Mouse (Mus musculus) heart, embryonic 14.5 days (tissue): ENCODE results near the gene CT030661.1. TPM values are rescaled to one million over a fixed set of nuclear protein-coding genes. Genes with fewer than 3 reads are reported as not detected.
"Not testable (repeated sequence)": the region's sequence is repeated elsewhere in the genome, so short reads cannot be mapped to it uniquely, and the experiment has no call there.

Source experiments
- ATAC-seq: fragments of 200-750 bp; cut with Nextera tagmentation; 2 replicates; pipeline ENCODE4 v1.8.0; 2017; ENCODE audit warnings: low read depth, moderate TSS enrichment; ENCODE audit not compliant: insufficient number of reproducible peaks, insufficient read depth, low FRiP score
- H3K27ac ChIP-seq, 2 experiments: fragments of 200-500 bp in 1 of 2; fragments of 300-500 bp in 1 of 2; sonication (generic) in 1 of 2; replicated peaks in 1 of 2; 2 replicates each; pipeline ENCODE4 v1.5.1; 2012 to 2014; ENCODE audit warnings: low read depth in 2 of 2, low read length in 2 of 2, control low read depth in 1 of 2, mild to moderate bottlenecking in 1 of 2, mixed read lengths in 1 of 2; ENCODE audit not compliant: control insufficient read depth in 1 of 2, insufficient read depth in 1 of 2
- H3K27me3 ChIP-seq: fragments of 300-500 bp; sonication (generic); 2 replicates; pipeline ENCODE4 v1.6.1; 2014; ENCODE audit warnings: mild to moderate bottlenecking, low read length, control low read depth; ENCODE audit not compliant: control insufficient read depth, insufficient read depth
- H3K36me3 ChIP-seq: fragments of 300-500 bp; sonication (generic); 2 replicates; pipeline ENCODE4 v1.6.1; 2014; ENCODE audit warnings: mild to moderate bottlenecking, control low read depth, low read length, mixed read lengths; ENCODE audit not compliant: control insufficient read depth, insufficient read depth
- H3K4me1 ChIP-seq, 2 experiments: fragments of 200-500 bp in 1 of 2; fragments of 300-500 bp in 1 of 2; sonication (generic) in 1 of 2; 2 replicates each; pipeline ENCODE4 v1.6.1; 2012 to 2014; ENCODE audit warnings: low read length in 2 of 2, control low read depth in 1 of 2, mixed read lengths in 1 of 2; ENCODE audit not compliant: control insufficient read depth in 2 of 2, insufficient read depth in 2 of 2
- H3K4me2 ChIP-seq: fragments of 300-500 bp; sonication (generic); 2 replicates; pipeline ENCODE4 v1.6.1; 2014; ENCODE audit warnings: mild to moderate bottlenecking, low read length
- H3K4me3 ChIP-seq, 2 experiments: fragments of 200-500 bp in 1 of 2; fragments of 300-500 bp in 1 of 2; sonication (generic) in 1 of 2; 2 replicates each; pipeline ENCODE4 v1.5.1; 2012 to 2014; ENCODE audit warnings: low read length in 2 of 2, mild to moderate bottlenecking in 2 of 2, control low read depth in 1 of 2, low read depth in 1 of 2, moderate library complexity in 1 of 2; ENCODE audit not compliant: control insufficient read depth in 1 of 2, insufficient read depth in 1 of 2
- H3K9ac ChIP-seq: fragments of 300-500 bp; sonication (generic); 2 replicates; pipeline ENCODE4 v1.6.1; 2014; ENCODE audit warnings: mild to moderate bottlenecking, low read length
- H3K9me3 ChIP-seq: fragments of 300-500 bp; sonication (generic); 2 replicates; pipeline ENCODE4 v1.6.1; 2016; ENCODE audit warnings: low read length, control low read depth; ENCODE audit not compliant: control insufficient read depth
- WGBS: fragments of 180-500 bp; shearing (Covaris S2); extraction: QIAGEN DNeasy Blood & Tissue Kit; methylation state at CpG from one replicate; pipeline ENCODE4 v1.1.7; 2014; 5-methylcytosine and 5-hydroxymethylcytosine counted together
- polyA plus RNA-seq: library from polyadenylated mRNA; unstranded; fragments of >200 nt; fragmentation: Nextera tagmentation; extraction: Ambion mirVana; gene quantifications from 2 replicates; pipeline ENCODE4 v1.2.1, GENCODE M21; 2014

The CT030661.1 gene
- 8.0 and 8.6 TPM in 2 replicates for polyA plus RNA-seq

- H3K4me2 ChIP-seq, result peak within 1 kb of the TSS; percentile 59
- not testable (repeated sequence) for H3K4me1 ChIP-seq, H3K27me3 ChIP-seq, H3K36me3 ChIP-seq, H3K9me3 ChIP-seq
- H3K9ac ChIP-seq, result peak within 1 kb of the TSS; percentile 77
- H3K27ac ChIP-seq, result peak within 1 kb of the TSS; percentile 72 to 76; a peak in 3 of 4 replicates
- 0% methylated on average over 20 of the region's 20 CpGs for WGBS
- H3K4me3 ChIP-seq, result peak within 1 kb of the TSS; percentile 64 to 84
- peak; percentile 96 for ATAC-seq
Observed at GRCm38 (mm10) chr17:22314730-22315226, at the start of gene CT030661.1. TSS of gene CT030661.1 (minus strand) at chr17:22314837.

GRCm38 (mm10) chr17:22363895-22364294 lies 49.3 kb upstream of the CT030661.1 start:
- 95% methylated on average over 3 of the region's 3 CpGs for WGBS
- H3K27ac ChIP-seq, result no peak overlapping the region
- H3K27me3 ChIP-seq, result no peaks in the 10 kb centered on the region
- no peak overlapping the region for H3K4me3 ChIP-seq
- H3K9me3 ChIP-seq, result 0 out of 2 replicates have a peak, but pooled peaks cover 5% of the 10 kb centered on the region
- peaks cover 0 to 9% of the 10 kb centered on the region in 2 experiments; a peak in 2 of 4 replicates for H3K4me1 ChIP-seq
- no peaks in the 10 kb centered on the region for H3K36me3 ChIP-seq
- no peak overlapping the region for H3K4me2 ChIP-seq
- H3K9ac ChIP-seq, result no peak overlapping the region
- no peak for ATAC-seq

GRCm38 (mm10) chr17:22361101-22361781 lies 46.6 kb upstream of the CT030661.1 start, which contains the start of the genes Zfp944 and Zfp758:
TSS of gene Zfp944 (minus strand) at chr17:22361400.
TSS of gene Zfp758 (plus strand) at chr17:22361453.
- H3K9ac ChIP-seq, result peak within 1 kb of the TSS; percentile 79
- not testable (repeated sequence) for H3K36me3 ChIP-seq, H3K9me3 ChIP-seq, H3K4me1 ChIP-seq, H3K27me3 ChIP-seq
- under 1% methylated on average over 30 of the region's 43 CpGs for WGBS
- H3K27ac ChIP-seq, result peak within 1 kb of the TSS; percentile 85 to 94
- peak within 1 kb of the TSS; percentile 64 for H3K4me2 ChIP-seq
- peak; percentile 97 for ATAC-seq
- peak within 1 kb of the TSS; percentile 61 to 78 for H3K4me3 ChIP-seq

- 0 out of 4 replicates have a peak overlapping the region, but pooled peaks of 1 of the 2 experiments have one; percentile 3 for H3K27ac ChIP-seq
- H3K4me3 ChIP-seq, result peak overlapping the region; percentile 61 to 78
- ATAC-seq, result no peak
- H3K4me2 ChIP-seq, result peak overlapping the region; percentile 64
- peaks cover 0 to 9% of the 10 kb centered on the region in 2 experiments; a peak in 2 of 4 replicates for H3K4me1 ChIP-seq
- no peaks in the 10 kb centered on the region for H3K27me3 ChIP-seq
- 25% methylated on average over 5 of the region's 5 CpGs for WGBS
- peak overlapping the region; percentile 74 for H3K9ac ChIP-seq
- 0 out of 2 replicates have a peak, but pooled peaks cover 5% of the 10 kb centered on the region for H3K9me3 ChIP-seq
- peaks cover 9% of the 10 kb centered on the region for H3K36me3 ChIP-seq
Observed at GRCm38 (mm10) chr17:22360572-22360971, 45.9 kb upstream of the CT030661.1 start.

- no peak for ATAC-seq
- H3K4me3 ChIP-seq, result no peak overlapping the region
- H3K27me3 ChIP-seq, result no peaks in the 10 kb centered on the region
- H3K4me2 ChIP-seq, result no peak overlapping the region
- no peak overlapping the region for H3K27ac ChIP-seq
- H3K4me1 ChIP-seq, result no peaks in the 10 kb centered on the region
- no peak overlapping the region for H3K9ac ChIP-seq
- H3K9me3 ChIP-seq, result no peaks in the 10 kb centered on the region
- peaks cover 28% of the 10 kb centered on the region for H3K36me3 ChIP-seq
Observed at GRCm38 (mm10) chr17:22352794-22353193, 38.2 kb upstream of the CT030661.1 start.

GRCm38 (mm10) chr17:22315247-22315646 lies 610 bp upstream of the CT030661.1 start:
- 14% methylated on average over 2 of the region's 2 CpGs for WGBS
- H3K27ac ChIP-seq, H3K4me1 ChIP-seq, H3K9me3 ChIP-seq, ATAC-seq, H3K27me3 ChIP-seq, H3K36me3 ChIP-seq: not testable (repeated sequence)
- Histone ChIP-seq H3K9ac (peak overlapping the region; percentile 77), H3K4me3 (peak overlapping the region; percentile 64 to 84; a peak in 2 of 4 replicates), H3K4me2 (peak overlapping the region; percentile 59)

GRCm38 (mm10) chr17:22314219-22314618 lies 418 bp downstream of the CT030661.1 start:
- peak; percentile 80 for ATAC-seq
- 0% methylated on average over 3 of the region's 3 CpGs for WGBS
- not testable (repeated sequence) for H3K9me3 ChIP-seq, H3K27me3 ChIP-seq, H3K36me3 ChIP-seq, H3K4me1 ChIP-seq
- peak overlapping the region; percentile 77 for H3K9ac ChIP-seq
- peak overlapping the region; percentile 64 to 84 for H3K4me3 ChIP-seq
- peak overlapping the region; percentile 59 for H3K4me2 ChIP-seq
- H3K27ac ChIP-seq, result peak overlapping the region in 1 of 2 experiments; percentile 76; a peak in 2 of 4 replicates
